Mouse (Mus musculus) liver, embryonic 14.5 days (tissue): ENCODE measurements around the gene Fsd2.

ENCODE experiments used
- CTCF ChIP-seq: IDR thresholded peaks from 2 replicates; pipeline ENCODE4 v1.5.1; 2016; ENCODE audit warnings: antibody characterized with exemption, low read depth, control low read depth
- EP300 ChIP-seq: IDR thresholded peaks from 2 replicates; pipeline ENCODE4 v1.6.1; 2016; ENCODE audit warnings: antibody characterized with exemption, low read depth

DNA sequence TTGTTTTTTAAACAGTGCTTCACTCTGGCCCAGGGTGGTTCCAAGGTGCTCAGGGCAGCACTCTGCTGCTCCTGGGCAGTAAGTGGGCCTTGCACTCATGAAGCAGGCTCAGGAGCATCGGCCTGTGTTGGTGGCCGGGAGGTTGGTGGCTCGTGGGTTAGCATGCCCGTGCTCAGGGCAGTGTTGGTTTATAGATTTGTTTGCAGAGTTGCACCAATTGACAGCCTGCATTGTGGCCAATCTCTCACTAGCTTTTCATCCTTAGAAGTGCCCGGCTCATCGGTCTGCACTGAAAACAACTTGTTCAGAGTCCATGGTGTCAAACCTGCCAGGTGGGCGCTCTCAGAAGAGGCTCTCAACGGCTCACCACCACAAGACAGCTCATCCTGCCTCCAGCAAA lies 26.6 kb upstream of the Fsd2 start:
- TF ChIP-seq CTCF (no peak), EP300 (no peak)
